Mouse (Mus musculus) cerebellum, adult 2 months (tissue): Measurements from ENCODE around the gene Eif4a2.
"Not testable (repeated sequence)": the region's sequence is repeated elsewhere in the genome, so short reads cannot be mapped to it uniquely, and the experiment has no call there.

Experiments used
- CTCF ChIP-seq: fragments of 200-500 bp; IDR thresholded peaks from 2 replicates; pipeline ENCODE4 v1.5.1; 2011; ENCODE audit warnings: low read depth, mild to moderate bottlenecking, control low read depth, low read length, moderate library complexity, borderline replicate concordance; ENCODE audit not compliant: insufficient read depth
- POLR2A ChIP-seq: fragments of 200-500 bp; IDR thresholded peaks from 2 replicates; pipeline ENCODE4 v1.6.1; 2011; ENCODE audit warnings: low read length, control low read depth, borderline replicate concordance; ENCODE audit not compliant: insufficient read depth

DNA sequence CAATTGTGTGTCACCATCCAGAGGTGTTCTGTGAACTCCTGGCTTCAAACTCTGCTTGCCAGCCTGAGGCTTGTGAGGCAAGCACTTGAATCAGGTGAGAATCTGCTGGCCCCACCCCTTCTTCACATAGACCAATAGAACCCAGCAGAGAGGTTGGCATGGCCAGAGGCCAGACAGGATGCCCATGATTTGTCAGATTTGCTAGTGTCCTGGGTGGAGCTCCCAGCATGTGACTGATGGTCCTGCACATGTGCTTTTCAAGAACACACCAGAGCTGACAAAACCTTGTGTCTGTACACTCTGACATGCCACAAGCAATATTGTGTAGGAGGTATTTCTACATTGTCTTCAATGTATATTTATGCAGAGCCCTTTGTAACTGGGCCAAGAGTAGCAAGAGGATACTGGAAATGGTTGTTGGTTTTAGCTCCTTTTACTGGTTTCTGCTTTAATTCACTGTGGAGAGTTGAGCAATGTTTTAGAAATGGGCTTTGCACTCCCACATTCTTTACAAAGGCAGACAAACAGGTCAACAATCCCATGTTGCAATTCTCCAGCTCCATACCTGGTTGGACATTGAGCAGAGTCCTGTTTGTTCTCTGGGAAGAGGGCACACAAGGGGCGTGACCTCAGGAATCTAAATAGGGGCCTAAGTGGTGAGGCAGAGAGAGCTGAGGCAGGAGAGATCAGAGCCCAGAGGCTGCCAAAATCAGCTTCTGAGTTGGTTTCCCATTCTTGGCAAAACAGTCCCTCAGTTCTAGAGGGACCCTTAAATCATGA, 49.4 kb upstream of the Eif4a2 start, which contains the start of gene Kng1:
- TF ChIP-seq CTCF, POLR2A: not testable (repeated sequence)
